Mouse (Mus musculus) frontal cortex, postnatal 14 days (tissue): ENCODE data around the gene Hivep1.

Source experiments
- DNase-seq, 2 experiments: peaks; one replicate each; pipeline ENCODE4 v3.0.0; 2022; ENCODE audit warnings: low spot score in 2 of 2

Hivep1 gene

DNA sequence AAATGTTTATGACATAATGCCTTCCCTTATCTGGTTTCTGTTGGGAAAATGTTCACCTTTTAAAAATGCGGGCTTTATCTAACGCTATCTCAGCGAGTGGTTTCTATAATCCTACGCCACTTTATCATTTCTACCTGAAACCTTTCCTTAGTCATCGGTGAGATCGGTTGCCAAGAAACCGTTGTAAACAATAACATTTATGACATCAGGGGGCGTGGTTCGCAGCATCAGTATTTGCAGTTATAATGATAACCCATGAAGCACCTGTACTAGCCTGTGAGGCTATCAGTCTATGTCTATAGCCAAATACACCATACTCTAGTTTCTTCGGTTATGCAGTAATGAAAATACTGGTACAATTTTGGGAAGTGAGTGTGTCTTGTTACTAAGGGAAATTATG is 177.0 kb downstream of the Hivep1 start:
- DNase-seq, result no peak

DNA sequence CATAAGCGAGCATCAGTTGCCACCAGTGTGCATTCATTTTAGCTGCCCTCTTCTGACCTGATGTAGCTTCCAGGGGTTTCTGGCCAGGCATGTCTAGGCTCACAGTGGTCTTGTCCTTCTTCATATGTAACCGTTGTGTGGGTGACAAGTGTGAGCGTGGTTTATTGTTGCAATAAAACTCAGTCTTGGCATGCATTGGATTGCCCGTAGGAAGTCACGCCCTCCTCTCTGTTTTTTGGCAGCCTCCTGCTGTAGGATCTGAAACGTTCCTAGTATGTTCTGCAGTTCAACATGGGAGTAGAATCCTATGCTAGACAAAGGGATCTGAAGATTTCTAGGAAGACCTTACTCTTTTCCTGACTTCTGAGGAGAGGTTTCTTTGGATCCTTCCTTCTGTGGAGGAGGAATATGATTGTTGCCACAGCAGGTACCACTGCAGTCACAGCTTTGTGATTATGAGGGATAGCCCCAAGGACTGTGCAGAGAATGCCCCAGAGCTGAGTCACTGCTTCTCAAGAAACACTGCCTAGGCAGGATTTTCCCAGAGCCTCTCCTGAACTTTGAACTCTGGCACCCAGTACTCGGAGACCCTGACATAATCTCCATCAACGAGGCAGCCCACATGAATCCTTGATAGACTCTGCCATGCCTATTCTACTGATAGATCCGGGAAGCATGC is 182.1 kb downstream of the Hivep1 start:
- DNase-seq, result no peak

DNA sequence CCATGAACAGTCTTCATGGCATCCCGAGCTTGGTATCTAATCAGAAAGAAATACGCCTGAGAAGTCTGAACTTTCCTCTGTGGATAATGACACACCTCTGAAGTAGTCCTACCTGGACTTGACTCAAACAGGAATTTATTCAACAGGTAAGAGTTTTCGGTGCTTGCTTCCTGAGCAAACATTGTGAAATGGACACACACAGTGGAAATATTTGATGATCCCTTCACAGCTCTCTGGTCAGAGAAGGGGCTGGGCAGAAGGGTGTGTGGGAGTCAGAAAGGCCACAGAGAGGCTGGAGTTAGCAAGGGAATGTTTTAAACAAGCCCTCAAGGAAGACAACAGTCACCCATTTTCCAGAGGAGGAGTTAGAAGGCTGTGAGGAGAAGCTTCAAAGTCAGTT is 186.7 kb downstream of the Hivep1 start:
- no peak for DNase-seq

DNA sequence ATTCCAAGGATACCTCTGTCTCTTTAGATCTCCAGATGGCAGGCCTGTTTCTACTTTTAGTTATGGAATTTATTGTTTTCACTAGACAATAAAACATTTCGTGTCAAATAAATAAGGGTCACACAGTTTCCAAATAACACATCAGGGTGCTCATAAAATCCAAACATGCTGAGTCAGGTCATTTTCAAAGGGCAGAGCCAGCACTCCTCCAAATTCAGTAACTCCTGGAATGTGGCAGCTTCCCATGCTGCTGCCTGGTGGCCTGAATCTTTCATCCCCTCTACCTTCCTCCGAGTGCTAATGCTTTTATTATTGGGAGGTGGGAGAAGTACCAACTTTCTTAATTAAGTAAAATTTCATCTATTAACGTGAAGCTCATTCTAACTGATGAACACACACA is 190.3 kb downstream of the Hivep1 start:
- DNase-seq, result no peak
